7 mouse cellular contexts compared by ENCODE assay signal in genomic region chr7:80342858-80343257, GRCm38 (mm10). TPM values are rescaled to one million over a fixed set of nuclear protein-coding genes. Genes with fewer than 3 reads are reported as not detected.
DNase-seq lines count a peak whose midpoint lies in the region; ATAC-seq and TF ChIP-seq lines count a peak whose summit lies in the region.

Gene Hddc3, plus strand, starts transcription at chr7:80343104.

- peak; percentile 86 for TF ChIP-seq CTCF in intestine, postnatal 0 days (IDR thresholded peaks at IDR 0.05; ENCODE audit: low read depth)
- peak; percentile 91 for TF ChIP-seq CTCF in small intestine, adult 2 months (IDR thresholded peaks at IDR 0.05; ENCODE audit: extremely low read depth, insufficient read length, insufficient replicate concordance, low read depth, low read length)

- 1% methylated on average over 25 of the region's 25 CpGs for WGBS in embryonic facial prominence, embryonic 10.5 days
- under 1% methylated on average over 25 of the region's 25 CpGs for WGBS in intestine, postnatal 0 days
- under 1% methylated on average over 25 of the region's 25 CpGs for WGBS in midbrain, embryonic 12.5 days
- WGBS in small intestine, adult 2 months = under 1% methylated on average over 25 of the region's 25 CpGs

- no peaks in the 10 kb centered on the region for H3K9me3 ChIP-seq in embryonic facial prominence, embryonic 10.5 days
- H3K9me3 ChIP-seq in intestine, postnatal 0 days (ENCODE audit: control insufficient read depth) = no peaks in the 10 kb centered on the region
- H3K9me3 ChIP-seq in midbrain, embryonic 12.5 days = no peaks in the 10 kb centered on the region

- H3K9ac ChIP-seq in intestine, postnatal 0 days (ENCODE audit: low read depth, low read length) = peak within 1 kb of the TSS; percentile 58
- peak within 1 kb of the TSS; percentile 80 for H3K9ac ChIP-seq in midbrain, embryonic 12.5 days (replicated peaks)

- intact Hi-C loops in left cerebral cortex, postnatal 4 days (cut with DNase I) = no loop called here

- peaks cover 47% of the 10 kb centered on the region for H3K4me1 ChIP-seq in embryonic facial prominence, embryonic 10.5 days
- no peaks in the 10 kb centered on the region; the same call in 1 of the 2 replicates for H3K4me1 ChIP-seq in intestine, postnatal 0 days (replicated peaks; ENCODE audit: control insufficient read depth, insufficient read depth, low read length)
- peaks cover 48% of the 10 kb centered on the region for H3K4me1 ChIP-seq in midbrain, embryonic 12.5 days
- peaks cover 19% of the 10 kb centered on the region; the same call in 1 of the 2 replicates for H3K4me1 ChIP-seq in small intestine, adult 2 months (ENCODE audit: control insufficient read depth, insufficient read depth, insufficient read length, low read length)

- peak within 1 kb of the TSS; percentile 73 for H3K4me3 ChIP-seq in embryonic facial prominence, embryonic 10.5 days
- peak within 1 kb of the TSS; percentile 49 for H3K4me3 ChIP-seq in intestine, postnatal 0 days (ENCODE audit: low read depth, low read length)
- H3K4me3 ChIP-seq in midbrain, embryonic 12.5 days = peak within 1 kb of the TSS; percentile 60
- H3K4me3 ChIP-seq in small intestine, adult 2 months (ENCODE audit: low read depth, low read length) = peak within 1 kb of the TSS; percentile 73

- H3K27me3 ChIP-seq in embryonic facial prominence, embryonic 10.5 days (replicated peaks; ENCODE audit: low read depth, poor library complexity, severe bottlenecking) = peaks cover 12% of the 10 kb centered on the region
- no peaks in the 10 kb centered on the region for H3K27me3 ChIP-seq in intestine, postnatal 0 days (replicated peaks; ENCODE audit: control insufficient read depth, insufficient read depth, low read length)
- no peaks in the 10 kb centered on the region for H3K27me3 ChIP-seq in midbrain, embryonic 12.5 days
- H3K27me3 ChIP-seq in small intestine, adult 2 months (ENCODE audit: control insufficient read depth, insufficient read depth, low read length) = no peaks in the 10 kb centered on the region

- H3K36me3 ChIP-seq in embryonic facial prominence, embryonic 10.5 days (replicated peaks) = peaks cover 11% of the 10 kb centered on the region
- no peaks in the 10 kb centered on the region for H3K36me3 ChIP-seq in intestine, postnatal 0 days (ENCODE audit: control insufficient read depth, insufficient read depth)
- peaks cover 4% of the 10 kb centered on the region; the same call in 1 of the 2 replicates for H3K36me3 ChIP-seq in midbrain, embryonic 12.5 days
- H3K36me3 ChIP-seq in small intestine, adult 2 months (ENCODE audit: control insufficient read depth, insufficient read depth, low read length) = no peaks in the 10 kb centered on the region

- peak; percentile 41 for ATAC-seq in intestine, postnatal 0 days
- peak; percentile 9; the same call in 1 of the 2 replicates for ATAC-seq in midbrain, embryonic 12.5 days (ENCODE audit: low FRiP score, low read depth)

- peak; percentile 95 for DNase-seq in adrenal gland, postnatal 10 days
- DNase-seq in embryonic facial prominence, embryonic 10.5 days (ENCODE audit: low spot score) = peak; percentile 94
- peak; percentile 91 for DNase-seq in gonadal fat pad, adult 2 months (ENCODE audit: low read depth)
- peak; percentile 98 for DNase-seq in left cerebral cortex, postnatal 4 days

- peak within 1 kb of the TSS; percentile 74 for H3K4me2 ChIP-seq in intestine, postnatal 0 days (replicated peaks; ENCODE audit: low read depth)
- H3K4me2 ChIP-seq in midbrain, embryonic 12.5 days (replicated peaks) = peak within 1 kb of the TSS; percentile 81

- TF ChIP-seq POLR2A in small intestine, adult 2 months (IDR thresholded peaks at IDR 0.05; ENCODE audit: low read depth, low read length) = peak; percentile 92

- peak within 1 kb of the TSS; percentile 91 for H3K27ac ChIP-seq in embryonic facial prominence, embryonic 10.5 days (replicated peaks)
- peak within 1 kb of the TSS; percentile 69 for H3K27ac ChIP-seq in intestine, postnatal 0 days (ENCODE audit: low read depth, low read length)
- H3K27ac ChIP-seq in midbrain, embryonic 12.5 days (replicated peaks) = peak within 1 kb of the TSS; percentile 75
- no peak within 1 kb of the TSS for H3K27ac ChIP-seq in small intestine, adult 2 months (ENCODE audit: insufficient read depth, low read depth, low read length)

RNA-seq across cellular contexts. Expression of gene Hddc3, which starts in this region (rescaled TPM):
- 10 to 100 TPM; 45.3 to 54.8 TPM for total RNA-seq in adrenal gland, postnatal 10 days (2021)
- 23.3 and 30.3 TPM in 2 replicates for polyA plus RNA-seq in embryonic facial prominence, embryonic 10.5 days (2016; fragmentation: Nextera tagmentation; extraction: Ambion mirVana)
- 40.5 and 41.8 TPM in 2 replicates for polyA plus RNA-seq in gonadal fat pad, adult 2 months (2012; rRNA removed)
- 8.3 and 8.8 TPM in 2 replicates for polyA plus RNA-seq in intestine, postnatal 0 days (2015; fragmentation: Nextera tagmentation; extraction: Ambion mirVana)
- 10 to 100 TPM; 49.2 to 50.8 TPM for total RNA-seq in left cerebral cortex, postnatal 4 days (2021)
- polyA plus RNA-seq in midbrain, embryonic 12.5 days (2016; fragmentation: Nextera tagmentation; extraction: Ambion mirVana) = 24.3 and 24.8 TPM in 2 replicates
- polyA plus RNA-seq in small intestine, adult 2 months (2012; rRNA removed) = 5.2 and 7.2 TPM in 2 replicates
